Mouse (Mus musculus): ENCODE results near the gene Zfp991.
"Not testable (repeated sequence)": the region's sequence is repeated elsewhere in the genome, so short reads cannot be mapped to it uniquely, and the experiment has no call there.

DNA sequence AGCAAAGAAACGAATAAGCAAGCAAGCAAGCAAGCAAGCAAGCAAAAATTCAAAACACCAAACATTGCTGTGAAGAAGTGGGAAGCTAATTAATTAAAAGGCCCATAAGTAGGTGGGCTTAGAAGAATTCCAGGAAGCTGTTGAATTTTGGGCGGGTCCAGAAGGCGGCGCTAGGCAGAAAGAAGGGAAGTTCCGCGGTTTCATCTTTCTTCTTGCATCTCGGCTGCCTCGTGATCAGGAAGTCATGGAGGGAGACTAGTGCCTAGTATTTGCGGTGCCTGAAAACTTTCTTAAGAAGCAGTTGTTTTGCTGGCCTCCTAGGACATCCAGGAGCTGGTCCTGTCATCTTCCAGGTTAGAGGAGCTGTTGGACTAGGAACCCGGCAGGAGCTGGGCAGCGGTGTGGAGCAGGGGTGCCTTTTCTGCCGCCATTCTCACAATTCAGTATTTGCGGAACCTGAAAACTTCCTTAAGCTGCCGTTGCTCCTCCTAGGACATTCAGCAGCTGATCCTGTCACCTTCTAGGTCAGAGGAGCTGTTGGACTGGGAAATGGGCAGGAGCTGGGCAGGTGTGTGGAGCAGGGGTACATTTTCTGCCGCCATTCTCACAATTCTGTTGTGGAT is at the start of gene Zfp991:
- TF ChIP-seq CTCF (IDR thresholded peaks at IDR 0.05; ENCODE audit: control insufficient read depth, insufficient read depth, insufficient read length); MAX (IDR thresholded peaks at IDR 0.05); USF1 (IDR thresholded peaks at IDR 0.05; ENCODE audit: low read depth); MYOD1 (IDR thresholded peaks at IDR 0.05; ENCODE audit: control insufficient read depth, insufficient read length, low read depth); CEBPB (IDR thresholded peaks at IDR 0.05; ENCODE audit: low read depth); MYOG (IDR thresholded peaks at IDR 0.05; ENCODE audit: control insufficient read depth, extremely low read depth, insufficient read length): not testable (repeated sequence)
